Mouse (Mus musculus) hindbrain, postnatal 0 days (tissue): ENCODE data around the gene Lrrc8b. TPM values are rescaled to one million over a fixed set of nuclear protein-coding genes. Genes with fewer than 3 reads are reported as not detected.

Source experiments
- ATAC-seq: fragments of 200-750 bp; cut with Nextera tagmentation; 2 replicates; pipeline ENCODE4 v1.8.0; 2017; ENCODE audit warnings: mild to moderate bottlenecking, moderate TSS enrichment, moderate library complexity
- DNase-seq: peaks from one replicate; pipeline ENCODE4 v3.0.0-alpha.2; 2015; ENCODE audit warnings: low spot score
- H3K27ac ChIP-seq: fragments of 300-500 bp; sonication (generic); 2 replicates; pipeline ENCODE4 v1.5.1; 2014; ENCODE audit warnings: mild to moderate bottlenecking
- H3K27me3 ChIP-seq: fragments of 300-500 bp; sonication (generic); 2 replicates; pipeline ENCODE4 v1.6.1; 2014; ENCODE audit warnings: low read length, mixed read lengths; ENCODE audit not compliant: insufficient read depth
- H3K36me3 ChIP-seq: fragments of 300-500 bp; sonication (generic); 2 replicates; pipeline ENCODE4 v1.6.1; 2014; ENCODE audit warnings: low read length, mixed read lengths; ENCODE audit not compliant: insufficient read depth
- H3K4me1 ChIP-seq: fragments of 300-500 bp; sonication (generic); 2 replicates; pipeline ENCODE4 v1.6.1; 2014; ENCODE audit warnings: antibody characterized with exemption, low read length, mixed read lengths; ENCODE audit not compliant: insufficient read depth
- H3K4me2 ChIP-seq: fragments of 300-500 bp; sonication (generic); 2 replicates; pipeline ENCODE4 v1.6.1; 2014; ENCODE audit warnings: low read depth, mild to moderate bottlenecking, low read length, moderate library complexity, mixed read lengths
- H3K4me3 ChIP-seq: fragments of 300-500 bp; sonication (generic); 2 replicates; pipeline ENCODE4 v1.5.1; 2014; ENCODE audit warnings: low read length
- H3K9ac ChIP-seq: fragments of 300-500 bp; sonication (generic); replicated peaks from 2 replicates; pipeline ENCODE4 v1.6.1; 2014; ENCODE audit warnings: mild to moderate bottlenecking, low read length, moderate library complexity, mixed read lengths
- H3K9me3 ChIP-seq: fragments of 300-500 bp; sonication (generic); 2 replicates; pipeline ENCODE4 v1.6.1; 2016; ENCODE audit warnings: low read length, mixed read lengths
- CTCF ChIP-seq: IDR thresholded peaks from 2 replicates; pipeline ENCODE4 v1.5.1; 2016; ENCODE audit warnings: antibody characterized with exemption, control low read depth, low read depth
- WGBS: fragments of 180-500 bp; shearing (Covaris S2); extraction: QIAGEN DNeasy Blood & Tissue Kit; methylation state at CpG from one replicate; pipeline ENCODE4 v1.1.7; 2014; 5-methylcytosine and 5-hydroxymethylcytosine counted together
- polyA plus RNA-seq: library from polyadenylated mRNA; unstranded; fragments of >200 nt; fragmentation: Nextera tagmentation; extraction: Ambion mirVana; gene quantifications from 2 replicates; pipeline ENCODE4 v1.2.1, GENCODE M21; 2015
- total RNA-seq: library from RNA; depleted of rRNA; stranded (reverse); fragments of >200 nt; gene quantifications from 2 replicates; pipeline ENCODE4 v1.2.3, GENCODE M21; 2014

The Lrrc8b gene
- total and polyA plus RNA-seq, 2 experiments from 2014 or later, result 17.3 to 48.4 TPM

- H3K4me3 ChIP-seq, result peak within 1 kb of the TSS; percentile 80
- H3K27ac ChIP-seq, result peak within 1 kb of the TSS; percentile 78
- 0% methylated on average over 60 of the region's 93 CpGs for whole genome bisulfite sequencing
- peak within 1 kb of the TSS; percentile 74 for H3K9ac ChIP-seq
- no peaks in the 10 kb centered on the region for H3K27me3 ChIP-seq
- H3K4me2 ChIP-seq, result peak within 1 kb of the TSS; percentile 90
- H3K9me3 ChIP-seq, result no peaks in the 10 kb centered on the region
- peak; percentile 91 for DNase-seq
- H3K4me1 ChIP-seq, result 0 out of 2 replicates have a peak, but pooled peaks cover 4% of the 10 kb centered on the region
- no peak; the same call in 1 of the 2 replicates for TF ChIP-seq CTCF
- peak; percentile 94 for ATAC-seq
- no peaks in the 10 kb centered on the region for H3K36me3 ChIP-seq
Observed at GRCm38 (mm10) chr5:105519096-105519975, 103.8 kb downstream of the Lrrc8b start, which contains the start of gene Lrrc8c. Gene Lrrc8c, plus strand, starts transcription at chr5:105519388.

- no peaks in the 10 kb centered on the region for H3K36me3 ChIP-seq
- peak overlapping the region; percentile 80 for H3K4me3 ChIP-seq
- peak overlapping the region; percentile 90 for H3K4me2 ChIP-seq
- H3K9ac ChIP-seq, result peak overlapping the region; percentile 74
- 6% methylated on average over 5 of the region's 5 CpGs for WGBS
- no peaks in the 10 kb centered on the region for H3K9me3 ChIP-seq
- no peak for ATAC-seq
- H3K27ac ChIP-seq, result peak overlapping the region; percentile 78; the same call in 1 of the 2 replicates
- no peaks in the 10 kb centered on the region for H3K27me3 ChIP-seq
- DNase-seq, result no peak
- 0 out of 2 replicates have a peak, but pooled peaks cover 4% of the 10 kb centered on the region for H3K4me1 ChIP-seq
- no peak for TF ChIP-seq CTCF
Observed at GRCm38 (mm10) chr5:105519976-105520300, 104.4 kb downstream of the Lrrc8b start.

- no peak for TF ChIP-seq CTCF
- 0 out of 2 replicates have a peak, but pooled peaks cover 4% of the 10 kb centered on the region for H3K4me1 ChIP-seq
- no peak for ATAC-seq
- peak overlapping the region; percentile 74; the same call in 1 of the 2 replicates for H3K9ac ChIP-seq
- WGBS, result 37% methylated on average over 9 of the region's 9 CpGs
- H3K27ac ChIP-seq, result no peak overlapping the region
- H3K4me3 ChIP-seq, result peak overlapping the region; percentile 80
- no peaks in the 10 kb centered on the region for H3K36me3 ChIP-seq
- H3K4me2 ChIP-seq, result peak overlapping the region; percentile 90
- no peak for DNase-seq
- no peaks in the 10 kb centered on the region for H3K27me3 ChIP-seq
- H3K9me3 ChIP-seq, result no peaks in the 10 kb centered on the region
Observed at GRCm38 (mm10) chr5:105520442-105520965, 104.9 kb downstream of the Lrrc8b start.

DNA sequence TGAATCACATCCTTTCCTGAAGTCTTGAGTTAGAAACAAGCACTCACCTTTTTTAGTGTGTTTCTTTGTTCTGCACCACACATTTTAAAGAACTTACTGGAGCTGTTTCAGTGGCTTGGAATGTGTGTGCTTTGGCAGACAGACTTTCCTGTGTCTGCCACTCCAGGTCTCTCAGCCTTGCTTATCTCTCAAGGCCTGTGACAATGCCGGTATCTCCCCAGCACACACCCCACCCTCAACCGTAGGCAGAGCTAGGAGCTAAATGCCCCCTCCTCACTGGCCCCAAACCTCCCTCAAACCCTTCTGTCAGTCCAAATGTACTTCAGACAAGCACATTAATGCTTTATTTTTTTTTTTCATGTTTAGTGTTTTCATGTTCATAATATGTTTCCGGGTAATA, 107.9 kb downstream of the Lrrc8b start:
- 73% methylated on average over 3 of the region's 3 CpGs for WGBS
- no peak for DNase-seq
- Histone ChIP-seq H3K4me2 (no peak overlapping the region), H3K9me3 (no peaks in the 10 kb centered on the region), H3K4me3 (no peak overlapping the region), H3K4me1 (0 out of 2 replicates have a peak, but pooled peaks cover 4% of the 10 kb centered on the region), H3K36me3 (no peaks in the 10 kb centered on the region), H3K27ac (no peak overlapping the region), H3K9ac (no peak overlapping the region), H3K27me3 (no peaks in the 10 kb centered on the region)
- TF ChIP-seq CTCF, result no peak
- ATAC-seq, result no peak

GRCm38 (mm10) chr5:105525004-105525403, 109.4 kb downstream of the Lrrc8b start:
- H3K27me3 ChIP-seq, result no peaks in the 10 kb centered on the region
- no peaks in the 10 kb centered on the region for H3K9me3 ChIP-seq
- H3K36me3 ChIP-seq, result no peaks in the 10 kb centered on the region
- DNase-seq (no peak), ATAC-seq (no peak)
- H3K4me1 ChIP-seq, result 0 out of 2 replicates have a peak, but pooled peaks cover 4% of the 10 kb centered on the region
- TF ChIP-seq CTCF, result no peak
- H3K4me3 ChIP-seq, result no peak overlapping the region
- no peak overlapping the region for H3K27ac ChIP-seq
- no peak overlapping the region for H3K9ac ChIP-seq
- 93% methylated on average over 12 of the region's 12 CpGs for WGBS
- H3K4me2 ChIP-seq, result no peak overlapping the region

DNA sequence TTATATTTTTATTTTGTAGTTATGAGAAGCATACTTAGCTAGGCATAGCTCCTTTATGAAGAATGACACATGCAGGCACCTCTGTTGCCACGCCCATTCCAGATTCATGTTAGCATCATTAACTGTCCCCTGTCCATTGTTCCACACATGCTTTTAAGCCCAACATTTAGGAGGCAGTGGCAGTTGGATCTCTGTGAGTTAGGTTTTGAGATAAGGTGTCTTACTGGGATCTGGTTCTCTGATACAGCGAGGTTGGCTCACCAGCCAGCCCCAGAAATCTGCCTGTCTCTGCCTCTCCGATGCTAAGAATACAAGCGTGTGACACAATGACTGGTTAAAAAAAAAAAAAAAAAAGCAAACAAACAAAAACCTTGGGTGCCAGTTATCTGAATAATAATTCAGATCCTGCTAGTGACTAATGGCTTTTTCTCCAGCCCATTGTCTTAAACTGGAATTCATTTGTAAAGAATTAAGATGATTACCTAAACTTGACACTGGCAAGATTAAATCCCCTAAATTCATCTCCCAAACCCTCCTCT, 110.6 kb downstream of the Lrrc8b start:
- Histone ChIP-seq H3K9me3 (no peaks in the 10 kb centered on the region), H3K27ac (no peak overlapping the region), H3K4me1 (no peaks in the 10 kb centered on the region), H3K27me3 (no peaks in the 10 kb centered on the region), H3K4me3 (no peak overlapping the region), H3K4me2 (no peak overlapping the region), H3K9ac (no peak overlapping the region), H3K36me3 (no peaks in the 10 kb centered on the region)
- no peak for DNase-seq
- ATAC-seq, result no peak
- no peak for TF ChIP-seq CTCF
- WGBS, result 88% methylated on average over 4 of the region's 4 CpGs
